Mouse (Mus musculus): ENCODE data around the gene Arhgap27. TPM values are rescaled to one million over a fixed set of nuclear protein-coding genes. Genes with fewer than 3 reads are reported as not detected.

The Arhgap27 gene
- polyA plus RNA-seq, 1 experiment: 0.31 TPM

DNA sequence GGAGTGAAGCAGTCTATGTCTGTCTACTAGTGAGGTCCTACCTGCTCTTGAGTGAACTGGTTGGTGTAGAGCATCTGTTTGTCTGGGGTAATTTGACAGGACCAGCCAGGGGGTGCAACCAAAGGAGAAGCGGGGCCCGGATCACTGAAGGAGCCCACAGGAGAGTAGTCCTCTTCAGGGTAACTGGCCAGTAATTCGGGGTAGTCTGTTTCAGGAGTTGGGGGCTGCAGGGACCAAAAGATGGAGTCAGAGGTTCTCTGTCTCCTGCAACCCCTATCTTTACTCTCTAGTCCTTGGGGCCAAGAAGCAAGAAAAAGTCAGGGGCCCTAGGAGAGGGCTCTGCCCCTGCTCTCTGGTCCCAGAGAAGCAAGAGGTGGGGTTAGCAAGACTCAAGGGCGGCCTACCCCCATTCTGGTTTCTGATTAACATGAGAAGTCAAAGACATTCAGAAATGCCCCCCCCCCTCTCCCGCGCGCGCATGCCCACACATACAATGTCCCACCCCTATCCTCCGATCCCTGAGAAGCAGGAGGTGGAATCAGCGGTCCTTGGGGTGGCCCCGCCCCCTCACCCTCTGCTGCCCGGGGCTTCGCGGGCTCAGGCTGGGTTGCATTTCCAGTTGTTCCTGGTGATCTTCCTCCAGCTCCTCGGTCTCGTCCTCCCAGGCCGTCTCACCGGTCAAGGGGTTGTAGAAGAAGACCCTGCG, 23.9 kb downstream of the Arhgap27 start:
- H3K4me3 ChIP-seq: no peak overlapping the region
- no peak overlapping the region for H3ac ChIP-seq (ENCODE audit: control insufficient read depth, insufficient read length)
- no peaks in the 10 kb centered on the region for H3K79me2 ChIP-seq (ENCODE audit: control insufficient read depth, insufficient read depth)
- no peaks in the 10 kb centered on the region for H3K27me3 ChIP-seq (ENCODE audit: control insufficient read depth, insufficient read depth, insufficient read length)
- TF ChIP-seq MYOG (IDR thresholded peaks at IDR 0.05; ENCODE audit: control insufficient read depth in 1 of 3, insufficient read depth in 1 of 3, insufficient read length in 2 of 3, low read depth in 2 of 3) (no peak), USF1 (IDR thresholded peaks at IDR 0.05; ENCODE audit: low read depth) (no peak), SRF (IDR thresholded peaks at IDR 0.05; ENCODE audit: control insufficient read depth, insufficient read length, low read depth) (no peak), CEBPB (IDR thresholded peaks at IDR 0.05; ENCODE audit: insufficient read depth, poor library complexity, severe bottlenecking) (no peak), REST (IDR thresholded peaks at IDR 0.05; ENCODE audit: insufficient read depth, insufficient read length) (no peak), E2F4 (IDR thresholded peaks at IDR 0.05; ENCODE audit: insufficient read depth) (no peak), POLR2AphosphoS2 (IDR thresholded peaks at IDR 0.05; ENCODE audit: insufficient read length, low read depth) (no peak), MAX (IDR thresholded peaks at IDR 0.05; ENCODE audit: low read depth) (no peak), POLR2A (IDR thresholded peaks at IDR 0.05; ENCODE audit: insufficient read length, low read depth) (no peak), MYOD1 (IDR thresholded peaks at IDR 0.05; ENCODE audit: control insufficient read depth in 1 of 3, insufficient read length in 2 of 3, low read depth in 2 of 3) (no peak), TCF3 (IDR thresholded peaks at IDR 0.05; ENCODE audit: insufficient read length, low read depth) (no peak), TCF12 (IDR thresholded peaks at IDR 0.05; ENCODE audit: insufficient read depth, poor library complexity, severe bottlenecking) (no peak)
- no peaks in the 10 kb centered on the region for H3K36me3 ChIP-seq (ENCODE audit: control insufficient read depth, insufficient read depth)
- no peak overlapping the region for H3K4me2 ChIP-seq (ENCODE audit: low read depth)

DNA sequence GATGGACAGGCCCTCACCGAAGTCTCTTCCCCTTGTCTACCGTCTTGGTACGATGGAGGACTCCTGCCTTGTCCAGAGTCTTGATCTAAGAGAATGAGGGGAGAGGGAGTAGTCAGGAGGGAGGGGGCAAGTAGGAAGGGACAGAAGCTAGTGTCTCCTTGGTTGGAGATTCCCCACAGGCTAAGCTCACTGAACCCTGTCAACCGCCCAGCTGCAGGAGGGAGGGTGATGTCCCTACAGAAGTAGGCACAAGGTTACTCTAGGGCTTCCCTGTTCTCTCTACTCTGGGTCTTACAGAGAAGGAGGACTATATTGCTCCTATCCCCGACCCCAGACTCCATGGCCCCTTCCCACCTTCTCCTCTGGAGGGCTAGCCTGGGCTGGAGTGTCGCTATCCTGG, 24.8 kb downstream of the Arhgap27 start:
- Histone ChIP-seq H3K36me3 (ENCODE audit: control insufficient read depth, insufficient read depth) (no peaks in the 10 kb centered on the region), H3K79me2 (ENCODE audit: control insufficient read depth, insufficient read depth) (no peaks in the 10 kb centered on the region), H3K4me2 (ENCODE audit: low read depth) (no peak overlapping the region), H3ac (ENCODE audit: control insufficient read depth, insufficient read length) (no peak overlapping the region), H3K27me3 (ENCODE audit: control insufficient read depth, insufficient read depth, insufficient read length) (no peaks in the 10 kb centered on the region), H3K4me3 (no peak overlapping the region)
- TF ChIP-seq TCF12 (IDR thresholded peaks at IDR 0.05; ENCODE audit: insufficient read depth, poor library complexity, severe bottlenecking): no peak
- no peak for TF ChIP-seq USF1 (IDR thresholded peaks at IDR 0.05; ENCODE audit: low read depth)
- TF ChIP-seq CEBPB (IDR thresholded peaks at IDR 0.05; ENCODE audit: insufficient read depth, poor library complexity, severe bottlenecking): no peak
- TF ChIP-seq POLR2AphosphoS2 (IDR thresholded peaks at IDR 0.05; ENCODE audit: insufficient read length, low read depth): no peak
- TF ChIP-seq MYOD1 (IDR thresholded peaks at IDR 0.05; ENCODE audit: control insufficient read depth in 1 of 3, insufficient read length in 2 of 3, low read depth in 2 of 3): no peak
- no peak for TF ChIP-seq E2F4 (IDR thresholded peaks at IDR 0.05; ENCODE audit: insufficient read depth)
- TF ChIP-seq SRF (IDR thresholded peaks at IDR 0.05; ENCODE audit: control insufficient read depth, insufficient read length, low read depth): no peak
- no peak for TF ChIP-seq MAX (IDR thresholded peaks at IDR 0.05; ENCODE audit: low read depth)
- no peak for TF ChIP-seq POLR2A (IDR thresholded peaks at IDR 0.05; ENCODE audit: insufficient read length, low read depth)
- no peak for TF ChIP-seq TCF3 (IDR thresholded peaks at IDR 0.05; ENCODE audit: insufficient read length, low read depth)
- no peak for TF ChIP-seq MYOG (IDR thresholded peaks at IDR 0.05; ENCODE audit: control insufficient read depth in 1 of 3, insufficient read depth in 1 of 3, insufficient read length in 2 of 3, low read depth in 2 of 3)

DNA sequence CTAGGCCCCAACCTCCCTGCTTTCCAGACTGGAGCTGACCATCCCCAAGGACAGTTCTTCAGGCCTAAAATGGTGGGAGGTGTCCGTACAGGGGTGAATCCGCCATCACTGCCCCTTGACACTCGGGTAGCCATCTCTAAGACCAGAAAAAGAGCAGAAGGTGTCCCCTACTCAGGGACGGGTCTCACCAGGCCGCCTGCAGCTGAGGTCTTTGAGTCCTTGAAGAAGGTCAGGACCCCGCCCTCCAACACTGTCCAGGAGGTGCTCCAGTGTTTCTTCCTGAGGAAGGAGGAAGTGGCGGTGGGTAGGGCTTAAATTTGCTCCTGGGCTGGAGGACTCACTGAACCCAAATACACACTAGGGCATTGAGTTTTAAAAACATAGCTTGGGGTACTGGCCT, 25.4 kb downstream of the Arhgap27 start:
- Histone ChIP-seq H3K4me2 (ENCODE audit: low read depth) (no peak overlapping the region), H3K4me3 (no peak overlapping the region), H3ac (ENCODE audit: control insufficient read depth, insufficient read length) (no peak overlapping the region), H3K79me2 (ENCODE audit: control insufficient read depth, insufficient read depth) (no peaks in the 10 kb centered on the region), H3K27me3 (ENCODE audit: control insufficient read depth, insufficient read depth, insufficient read length) (peaks cover 4% of the 10 kb centered on the region), H3K36me3 (ENCODE audit: control insufficient read depth, insufficient read depth) (no peaks in the 10 kb centered on the region)
- no peak for TF ChIP-seq E2F4 (IDR thresholded peaks at IDR 0.05; ENCODE audit: insufficient read depth)
- no peak for TF ChIP-seq REST (IDR thresholded peaks at IDR 0.05; ENCODE audit: insufficient read depth, insufficient read length)
- TF ChIP-seq MAX (IDR thresholded peaks at IDR 0.05; ENCODE audit: low read depth): no peak
- TF ChIP-seq MYOG (IDR thresholded peaks at IDR 0.05; ENCODE audit: control insufficient read depth in 1 of 3, insufficient read depth in 1 of 3, insufficient read length in 2 of 3, low read depth in 2 of 3): no peak
- TF ChIP-seq POLR2A (IDR thresholded peaks at IDR 0.05; ENCODE audit: insufficient read length, low read depth): no peak
- TF ChIP-seq POLR2AphosphoS2 (IDR thresholded peaks at IDR 0.05; ENCODE audit: insufficient read length, low read depth): no peak
- no peak for TF ChIP-seq CEBPB (IDR thresholded peaks at IDR 0.05; ENCODE audit: insufficient read depth, poor library complexity, severe bottlenecking)
- TF ChIP-seq TCF3 (IDR thresholded peaks at IDR 0.05; ENCODE audit: insufficient read length, low read depth): no peak
- TF ChIP-seq USF1 (IDR thresholded peaks at IDR 0.05; ENCODE audit: low read depth): no peak
- no peak for TF ChIP-seq TCF12 (IDR thresholded peaks at IDR 0.05; ENCODE audit: insufficient read depth, poor library complexity, severe bottlenecking)
- TF ChIP-seq MYOD1 (IDR thresholded peaks at IDR 0.05; ENCODE audit: control insufficient read depth in 1 of 3, insufficient read length in 2 of 3, low read depth in 2 of 3): no peak
- no peak for TF ChIP-seq SRF (IDR thresholded peaks at IDR 0.05; ENCODE audit: control insufficient read depth, insufficient read length, low read depth)

DNA sequence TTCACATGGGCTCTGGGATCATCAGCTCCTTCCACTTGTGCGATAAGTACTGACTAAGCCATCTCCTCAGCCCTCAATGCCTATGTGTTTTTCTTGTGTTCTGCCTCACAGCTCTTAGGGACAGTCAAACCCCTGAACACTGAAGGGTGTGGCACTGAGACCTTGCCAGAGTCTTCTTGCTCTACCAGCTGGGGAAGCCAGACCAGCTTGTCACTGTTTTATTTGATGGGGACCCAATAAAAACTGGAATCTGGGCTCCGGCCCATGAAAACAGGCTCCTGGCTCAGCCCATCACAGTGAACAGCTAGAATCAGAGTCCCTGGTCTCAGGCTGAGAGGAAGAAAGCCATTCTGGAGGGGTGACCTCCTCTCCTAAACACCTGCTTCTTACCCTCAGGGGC, 26.3 kb downstream of the Arhgap27 start:
- no peaks in the 10 kb centered on the region for H3K36me3 ChIP-seq (ENCODE audit: control insufficient read depth, insufficient read depth)
- TF ChIP-seq MAX (IDR thresholded peaks at IDR 0.05; ENCODE audit: low read depth) (no peak), SRF (IDR thresholded peaks at IDR 0.05; ENCODE audit: control insufficient read depth, insufficient read length, low read depth) (no peak), USF1 (IDR thresholded peaks at IDR 0.05; ENCODE audit: low read depth) (no peak), MYOD1 (IDR thresholded peaks at IDR 0.05; ENCODE audit: control insufficient read depth in 1 of 3, insufficient read length in 2 of 3, low read depth in 2 of 3) (no peak), E2F4 (IDR thresholded peaks at IDR 0.05; ENCODE audit: insufficient read depth) (no peak), REST (IDR thresholded peaks at IDR 0.05; ENCODE audit: insufficient read depth, insufficient read length) (no peak), CEBPB (IDR thresholded peaks at IDR 0.05; ENCODE audit: insufficient read depth, poor library complexity, severe bottlenecking) (no peak), TCF12 (IDR thresholded peaks at IDR 0.05; ENCODE audit: insufficient read depth, poor library complexity, severe bottlenecking) (no peak), MYOG (IDR thresholded peaks at IDR 0.05; ENCODE audit: control insufficient read depth in 1 of 3, insufficient read depth in 1 of 3, insufficient read length in 2 of 3, low read depth in 2 of 3) (no peak), POLR2A (IDR thresholded peaks at IDR 0.05; ENCODE audit: insufficient read length, low read depth) (no peak), POLR2AphosphoS2 (IDR thresholded peaks at IDR 0.05; ENCODE audit: insufficient read length, low read depth) (no peak), TCF3 (IDR thresholded peaks at IDR 0.05; ENCODE audit: insufficient read length, low read depth) (no peak)
- peaks cover 7% of the 10 kb centered on the region for H3K27me3 ChIP-seq (ENCODE audit: control insufficient read depth, insufficient read depth, insufficient read length)
- H3K4me2 ChIP-seq (ENCODE audit: low read depth): no peak overlapping the region
- no peak overlapping the region for H3K4me3 ChIP-seq
- no peaks in the 10 kb centered on the region for H3K79me2 ChIP-seq (ENCODE audit: control insufficient read depth, insufficient read depth)
- H3ac ChIP-seq (ENCODE audit: control insufficient read depth, insufficient read length): no peak overlapping the region

Measured in myocyte (in vitro differentiated cells).